16 mouse cellular contexts compared by ENCODE assay signal in genomic region chr5:90506507-90506906, GRCm38 (mm10). TPM values are rescaled to one million over a fixed set of nuclear protein-coding genes. Genes with fewer than 3 reads are reported as not detected.
"Had no signal": no experiment of that assay in that cellular context is flagged by ENCODE, and none has a peak within 500 bp of the region (broad histone marks: within the 10 kb centered on the region; RNA-seq: fewer than 3 reads in every experiment).

No protein-coding gene starts in this region.

- H3K9ac ChIP-seq: limb, embryonic 15.5 days; liver, embryonic 12.5 days; lung, embryonic 15.5 days; midbrain, embryonic 12.5 days; neural tube, embryonic 15.5 days had no signal

- H3K27me3 ChIP-seq: limb, embryonic 15.5 days; liver, embryonic 12.5 days; lung, embryonic 15.5 days; midbrain, embryonic 12.5 days; neural tube, embryonic 15.5 days had no signal

- H3K4me2 ChIP-seq: limb, embryonic 15.5 days; liver, embryonic 12.5 days; lung, embryonic 15.5 days; midbrain, embryonic 12.5 days; neural tube, embryonic 15.5 days had no signal

- H3K4me1 ChIP-seq: limb, embryonic 15.5 days; liver, embryonic 12.5 days; lung, embryonic 15.5 days; midbrain, embryonic 12.5 days; neural tube, embryonic 15.5 days had no signal

- ATAC-seq: intestine, embryonic 16.5 days; liver, embryonic 12.5 days had no signal

- H3K36me3 ChIP-seq: limb, embryonic 15.5 days; liver, embryonic 12.5 days; lung, embryonic 15.5 days; midbrain, embryonic 12.5 days; neural tube, embryonic 15.5 days had no signal

- H3K9me3 ChIP-seq: limb, embryonic 15.5 days; liver, embryonic 12.5 days; lung, embryonic 15.5 days; midbrain, embryonic 12.5 days; neural tube, embryonic 15.5 days had no signal

- DNase-seq: kidney, adult 9 months; lung, postnatal 14 days; right cerebral cortex, postnatal 4 days; spleen, adult 18-20 months; thymus, adult 2 months; thymus, postnatal 25 days had no signal

- H3K27ac ChIP-seq: limb, embryonic 15.5 days; liver, embryonic 12.5 days; lung, embryonic 15.5 days; midbrain, embryonic 12.5 days; neural tube, embryonic 15.5 days had no signal

- H3K4me3 ChIP-seq: limb, embryonic 15.5 days; liver, embryonic 12.5 days; lung, embryonic 15.5 days; midbrain, embryonic 12.5 days; myocyte; neural tube, embryonic 15.5 days had no signal

RNA-seq across cellular contexts. Expression of gene Afm, which starts 12.2 kb away (rescaled TPM):
- polyA plus RNA-seq: limb, embryonic 11.5 days; limb, embryonic 15.5 days; midbrain, embryonic 12.5 days; myocyte; neural tube, embryonic 11.5 days; neural tube, embryonic 15.5 days; thymus, adult 2 months; urinary bladder, adult 2 months had no signal

RNA-seq across cellular contexts. Expression of gene Alb, which starts 45.8 kb away (rescaled TPM):
- polyA plus RNA-seq: midbrain, embryonic 12.5 days; myocyte had no signal

RNA-seq across cellular contexts. Expression of gene 5830473C10Rik, which starts 54.4 kb away (rescaled TPM):
- polyA plus RNA-seq: limb, embryonic 11.5 days; limb, embryonic 15.5 days; midbrain, embryonic 12.5 days; myocyte; neural tube, embryonic 11.5 days; thymus, adult 2 months; urinary bladder, adult 2 months had no signal
